Mouse (Mus musculus) heart, postnatal 4 days (tissue): Measurements from ENCODE around the gene Abcb9. TPM values are rescaled to one million over a fixed set of nuclear protein-coding genes. Genes with fewer than 3 reads are reported as not detected.

Experiments used
- DNase-seq: peaks from one replicate; pipeline ENCODE4 v3.0.0; 2021
- total RNA-seq, 2 experiments: library from RNA; stranded (reverse); gene quantifications; 2 replicates each; pipeline ENCODE4 v1.2.3; 2021

Gene Abcb9
- total RNA-seq: 1 to 10 TPM; 4.9 to 5.5 TPM

DNA sequence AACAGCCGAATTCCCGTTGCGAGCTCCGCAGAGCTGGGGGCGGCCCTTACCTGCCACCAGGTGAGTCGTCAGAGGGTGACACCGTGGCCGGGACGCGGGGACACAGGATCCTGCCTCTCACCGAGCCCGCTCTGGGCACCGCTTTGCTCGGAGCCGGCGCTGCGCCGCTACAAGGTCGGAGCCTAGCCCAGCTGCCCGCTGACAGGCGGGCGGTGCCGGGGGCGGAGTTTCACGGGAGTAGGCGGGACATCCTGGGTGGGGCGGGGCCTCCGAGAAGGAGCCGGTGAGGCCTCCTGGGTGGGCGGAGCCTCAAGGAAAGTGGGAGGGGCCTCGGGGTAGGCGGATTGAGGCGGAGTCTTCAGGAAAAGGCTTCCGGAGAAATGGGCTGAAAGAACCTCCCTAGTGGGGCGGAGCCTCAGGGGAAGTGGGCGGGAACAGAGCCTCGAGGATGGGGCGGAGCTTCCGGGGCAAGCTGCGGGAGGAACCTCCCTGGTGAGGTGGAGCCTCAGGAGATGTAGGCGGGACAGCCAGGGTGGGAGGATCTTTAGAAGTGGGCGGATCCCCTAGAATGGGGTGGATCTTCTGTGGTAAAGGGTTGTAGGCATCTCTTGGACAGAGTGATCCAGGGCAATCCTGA is at the start of gene Abcb9:
TSS of gene Abcb9 (minus strand) at position 203 of the 637 bp plus-strand sequence.
- peak; percentile 97 for DNase-seq

- peak; percentile 54 for DNase-seq
These were observed 42.5 kb upstream of the Abcb9 start for GRCm38 (mm10) chr5:124138066-124138465.

- no peak for DNase-seq
These were observed 38.7 kb upstream of the Abcb9 start for GRCm38 (mm10) chr5:124134261-124134660.

DNA sequence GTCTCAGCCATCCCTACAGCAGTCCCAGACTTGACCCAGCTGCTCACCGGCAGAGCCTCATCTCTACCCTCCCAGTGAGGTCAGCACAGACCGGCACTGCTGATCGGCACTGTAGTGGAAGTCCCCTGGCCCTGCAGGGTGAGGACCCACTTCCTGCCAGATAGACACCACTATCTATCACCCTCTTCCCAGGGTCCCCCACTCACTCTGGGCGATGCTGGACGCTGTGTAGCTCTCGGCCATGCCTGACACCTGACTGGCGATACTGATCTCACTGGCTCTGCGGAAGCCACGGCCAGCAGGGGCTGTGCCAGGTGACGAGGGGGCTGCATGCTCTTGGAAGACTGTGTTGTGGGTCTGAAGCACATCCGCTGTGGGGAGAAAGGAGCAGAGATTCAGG is 29.5 kb upstream of the Abcb9 start:
- DNase-seq: no peak

- DNase-seq: no peak
These were observed 26.8 kb upstream of the Abcb9 start for GRCm38 (mm10) chr5:124122357-124122756.

DNA sequence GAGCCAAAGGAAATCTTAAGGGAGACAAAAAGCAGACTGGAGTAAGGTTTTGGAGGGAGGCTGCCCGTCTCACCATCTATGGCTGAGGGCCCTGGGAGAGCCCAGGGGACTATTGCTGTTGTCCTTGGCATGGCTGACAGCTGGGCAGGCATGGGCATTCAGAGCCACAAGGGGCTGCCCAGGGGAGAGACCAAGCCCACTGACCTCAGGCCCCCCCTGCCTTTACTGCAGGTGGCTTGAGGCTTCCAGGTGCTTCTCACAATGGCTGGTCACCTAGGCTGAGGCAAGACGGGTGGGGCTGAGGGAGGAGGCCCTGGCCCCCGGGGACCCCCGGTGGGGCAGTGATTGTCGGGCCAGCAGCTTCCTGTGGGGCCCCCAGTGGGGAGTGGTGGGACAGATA is 23.6 kb upstream of the Abcb9 start:
- DNase-seq: no peak

DNA sequence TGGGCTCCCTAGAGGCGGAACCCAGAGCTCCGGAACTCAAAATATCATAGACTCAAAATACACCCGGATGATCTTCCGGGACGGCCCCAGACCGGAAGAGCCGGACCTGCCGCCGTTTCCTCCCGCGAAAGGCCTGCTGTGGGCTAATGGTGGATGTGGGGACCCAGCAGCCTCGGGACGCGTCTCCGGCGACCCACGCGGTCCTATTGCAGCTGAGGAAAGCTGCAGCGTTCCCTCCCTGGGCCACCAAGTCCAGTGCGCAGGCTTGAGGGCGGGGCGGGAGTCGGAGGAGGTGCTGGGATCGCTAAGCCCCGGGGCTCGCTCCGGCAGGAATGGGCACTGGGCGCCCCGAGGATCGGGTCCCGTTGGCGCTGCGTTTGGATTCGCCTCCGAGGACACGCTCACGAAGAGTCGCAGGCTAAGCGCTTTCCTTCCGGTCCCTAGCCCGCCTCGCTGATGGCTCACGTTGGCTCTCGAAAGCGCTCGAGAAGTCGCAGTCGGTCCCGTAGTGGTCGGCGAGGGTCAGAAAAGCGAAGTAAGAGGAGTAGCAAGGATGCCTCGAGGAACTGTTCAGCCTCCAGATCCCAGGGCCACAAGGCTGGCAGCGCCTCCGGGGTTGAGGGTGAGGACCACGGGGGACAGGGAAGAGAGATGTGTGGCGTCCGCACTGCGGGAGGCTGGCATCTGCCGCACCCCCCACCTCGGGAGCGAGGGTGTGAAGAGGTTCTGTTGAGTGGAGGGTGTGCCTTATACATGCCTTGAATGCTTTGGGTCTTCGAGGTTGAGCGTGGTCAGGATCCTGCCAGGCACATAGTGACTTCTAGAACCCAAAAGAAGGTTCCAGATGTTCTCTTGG is 20.6 kb upstream of the Abcb9 start, which contains the start of gene Arl6ip4:
TSS of gene Arl6ip4 (plus strand) at position 100 of the 856 bp plus-strand sequence.
- peak; percentile 87 for DNase-seq

- DNase-seq: no peak
These were observed 19.9 kb upstream of the Abcb9 start for GRCm38 (mm10) chr5:124115531-124115930.

DNA sequence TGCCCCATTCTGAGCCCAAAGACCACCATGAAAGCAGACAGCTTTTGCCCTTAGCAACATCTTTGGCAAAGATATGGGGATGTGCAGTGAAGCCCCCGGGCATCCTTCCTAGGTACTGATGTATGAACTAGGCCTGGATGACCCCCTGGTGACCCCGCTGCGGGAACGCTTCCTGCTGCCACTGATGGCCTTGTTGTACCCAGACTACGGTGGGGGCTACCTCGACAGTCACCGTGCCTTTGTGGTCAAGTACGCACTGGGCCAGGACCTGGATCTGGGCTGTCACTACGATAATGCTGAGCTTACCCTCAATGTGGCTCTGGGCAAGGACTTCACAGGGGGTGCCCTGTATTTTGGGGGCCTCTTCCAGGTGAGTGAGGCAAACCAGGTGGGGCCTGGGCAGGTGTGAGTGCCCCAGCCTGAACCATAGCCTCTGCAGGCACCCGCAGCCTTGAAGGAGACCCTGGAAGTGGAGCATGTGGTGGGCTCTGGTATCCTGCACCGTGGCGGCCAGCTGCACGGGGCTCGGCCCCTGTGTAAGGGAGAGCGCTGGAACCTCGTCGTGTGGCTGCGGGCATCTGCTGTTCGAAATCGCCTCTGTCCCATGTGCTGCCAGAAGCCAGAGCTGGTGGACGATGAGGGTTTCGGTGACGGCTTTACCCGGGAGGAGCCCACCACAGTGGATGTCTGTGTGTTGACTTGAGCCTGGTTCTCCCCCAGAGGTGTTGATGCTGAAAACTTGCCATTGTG is 18.9 kb upstream of the Abcb9 start:
- DNase-seq: no peak

GRCm38 (mm10) chr5:124113030-124113429 is 17.4 kb upstream of the Abcb9 start:
- DNase-seq: peak; percentile 68

- DNase-seq: peak; percentile 33
These were observed 16.9 kb upstream of the Abcb9 start for GRCm38 (mm10) chr5:124112531-124112930.

DNA sequence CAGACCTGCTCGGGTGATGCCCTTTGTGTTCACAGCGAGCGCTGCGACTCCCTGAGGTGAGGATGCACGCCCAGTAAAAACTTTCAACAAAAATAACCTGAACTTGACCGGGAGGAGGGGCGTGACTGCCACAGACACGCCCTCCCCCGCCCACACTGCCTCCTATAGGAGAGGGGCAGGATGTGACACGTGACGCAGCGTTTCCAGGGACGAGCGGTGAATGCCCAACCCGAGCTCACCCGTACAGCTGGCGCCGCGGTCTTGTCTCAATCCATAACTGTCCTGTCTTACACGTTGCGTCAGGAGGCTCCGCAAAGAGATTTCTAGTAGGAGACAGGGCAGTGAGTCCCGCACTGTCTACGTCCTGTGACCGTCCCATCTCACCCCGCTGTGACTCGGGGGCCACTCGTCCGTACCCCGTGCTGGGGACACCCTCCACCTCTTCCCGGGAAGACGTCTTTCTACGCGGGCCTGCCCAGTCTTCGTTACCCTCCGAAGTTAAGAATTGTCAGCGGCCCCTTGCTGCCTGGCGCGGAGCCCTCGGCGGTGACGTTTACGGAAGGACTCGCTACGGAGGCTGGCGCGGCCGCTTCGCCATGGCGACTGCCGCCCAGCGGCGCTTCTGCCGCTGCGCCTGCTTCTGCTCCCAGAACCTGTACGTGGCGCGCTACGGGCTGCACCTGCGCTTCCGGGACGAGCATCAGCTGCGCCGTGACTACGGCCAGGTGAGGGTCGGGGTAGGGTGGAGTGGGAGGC is 16.3 kb upstream of the Abcb9 start, which contains the start of gene Ogfod2:
TSS of gene Ogfod2 (plus strand) at position 556 of the 756 bp plus-strand sequence.
- peak; percentile 97 for DNase-seq

GRCm38 (mm10) chr5:124111077-124111741 is 15.6 kb upstream of the Abcb9 start:
- DNase-seq: peak; percentile 59

DNA sequence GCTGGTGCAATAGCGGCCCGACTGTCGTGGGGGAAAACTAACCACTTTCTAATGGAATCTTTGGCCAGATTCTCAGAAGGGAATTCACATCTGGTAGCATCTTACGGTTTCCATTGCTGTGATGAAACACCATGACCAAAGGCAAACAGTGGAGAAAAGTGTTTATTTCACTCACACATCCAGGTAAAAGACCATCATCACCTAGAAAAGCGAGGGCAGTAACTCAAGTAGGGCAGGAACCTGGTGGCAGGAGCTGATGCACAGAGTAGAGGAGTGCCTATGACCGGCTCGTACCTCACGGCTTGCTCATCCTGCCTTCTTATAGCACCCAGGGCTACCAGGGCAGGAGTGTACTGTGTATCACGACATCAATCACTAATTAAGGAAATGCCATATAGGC is 8.0 kb upstream of the Abcb9 start:
- DNase-seq: no peak

- no peak for DNase-seq
These were observed 7.4 kb upstream of the Abcb9 start for GRCm38 (mm10) chr5:124103020-124103419.

- no peak for DNase-seq
These were observed 6.7 kb upstream of the Abcb9 start for GRCm38 (mm10) chr5:124102326-124102725.

- no peak for DNase-seq
These were observed 4.8 kb upstream of the Abcb9 start for GRCm38 (mm10) chr5:124100128-124101044.

DNA sequence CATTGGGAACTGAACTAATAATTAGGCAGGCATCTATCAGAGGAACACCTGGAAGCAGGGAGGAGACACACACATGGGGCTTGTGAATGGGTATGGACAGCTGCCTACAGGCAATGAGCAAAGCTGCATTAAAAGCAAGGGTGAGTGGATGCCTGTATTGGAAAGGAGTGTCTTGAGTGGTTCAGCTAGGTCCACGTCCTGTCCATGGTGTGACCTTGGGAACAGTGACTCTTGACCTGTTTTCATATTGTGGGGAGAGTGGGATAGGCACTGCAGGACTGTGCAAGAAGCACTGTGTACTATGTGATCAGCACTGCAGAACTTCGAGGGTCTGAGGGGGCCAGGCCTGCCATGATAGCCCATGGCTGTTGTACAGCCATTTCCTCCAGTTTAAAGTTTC is 3.3 kb upstream of the Abcb9 start:
- DNase-seq: no peak

- no peak for DNase-seq
These were observed 469 bp downstream of the Abcb9 start for GRCm38 (mm10) chr5:124095077-124095581.
